Mouse (Mus musculus) midbrain, embryonic 16.5 days (tissue): ENCODE results near the gene Gdpd3. TPM values are rescaled to one million over a fixed set of nuclear protein-coding genes. Genes with fewer than 3 reads are reported as not detected.
A peak's percentile ranks its signal among the peaks of the same experiment; 100 is the strongest.

Experiments
- ATAC-seq: fragments of 200-750 bp; cut with Nextera tagmentation; 2 replicates; pipeline ENCODE4 v1.8.0; 2017; ENCODE audit warnings: moderate TSS enrichment
- H3K27ac ChIP-seq: fragments of 300-500 bp; sonication (generic); 2 replicates; pipeline ENCODE4 v1.5.1; 2014; ENCODE audit warnings: mild to moderate bottlenecking, low read length, mixed read lengths
- H3K27me3 ChIP-seq: fragments of 300-500 bp; sonication (generic); 2 replicates; pipeline ENCODE4 v1.6.1; 2014; ENCODE audit warnings: low read depth, low read length, mixed read lengths; ENCODE audit not compliant: control insufficient read depth, insufficient read depth
- H3K36me3 ChIP-seq: fragments of 300-500 bp; sonication (generic); 2 replicates; pipeline ENCODE4 v1.6.1; 2014; ENCODE audit warnings: mild to moderate bottlenecking, low read length, moderate library complexity, mixed read lengths; ENCODE audit not compliant: control insufficient read depth, insufficient read depth
- H3K4me1 ChIP-seq: fragments of 300-500 bp; sonication (generic); 2 replicates; pipeline ENCODE4 v1.6.1; 2014; ENCODE audit warnings: mild to moderate bottlenecking, low read length, mixed read lengths; ENCODE audit not compliant: control insufficient read depth, insufficient read depth
- H3K4me2 ChIP-seq: fragments of 300-500 bp; sonication (generic); 2 replicates; pipeline ENCODE4 v1.6.1; 2014; ENCODE audit warnings: mild to moderate bottlenecking, low read length, mixed read lengths
- H3K4me3 ChIP-seq: fragments of 300-500 bp; sonication (generic); 2 replicates; pipeline ENCODE4 v1.5.1; 2014; ENCODE audit warnings: low read depth, mild to moderate bottlenecking, low read length, moderate library complexity, mixed read lengths
- H3K9ac ChIP-seq: fragments of 300-500 bp; sonication (generic); 2 replicates; pipeline ENCODE4 v1.6.1; 2014; ENCODE audit warnings: low read depth, low read length, mixed read lengths
- H3K9me3 ChIP-seq: fragments of 300-500 bp; sonication (generic); replicated peaks from 2 replicates; pipeline ENCODE4 v1.6.1; 2014; ENCODE audit warnings: mild to moderate bottlenecking, low read length, mixed read lengths; ENCODE audit not compliant: control insufficient read depth, poor library complexity, severe bottlenecking
- WGBS: fragments of 180-500 bp; shearing (Covaris S2); extraction: QIAGEN DNeasy Blood & Tissue Kit; methylation state at CpG from one replicate; pipeline ENCODE4 v1.1.7; 2014; 5-methylcytosine and 5-hydroxymethylcytosine counted together
- polyA plus RNA-seq: library from polyadenylated mRNA; unstranded; fragments of >200 nt; fragmentation: Nextera tagmentation; extraction: Ambion mirVana; gene quantifications from 2 replicates; pipeline ENCODE4 v1.2.1, GENCODE M21; 2015

Gdpd3 gene
- polyA plus RNA-seq, 1 experiment from 2014 or later: 0.95 TPM

DNA sequence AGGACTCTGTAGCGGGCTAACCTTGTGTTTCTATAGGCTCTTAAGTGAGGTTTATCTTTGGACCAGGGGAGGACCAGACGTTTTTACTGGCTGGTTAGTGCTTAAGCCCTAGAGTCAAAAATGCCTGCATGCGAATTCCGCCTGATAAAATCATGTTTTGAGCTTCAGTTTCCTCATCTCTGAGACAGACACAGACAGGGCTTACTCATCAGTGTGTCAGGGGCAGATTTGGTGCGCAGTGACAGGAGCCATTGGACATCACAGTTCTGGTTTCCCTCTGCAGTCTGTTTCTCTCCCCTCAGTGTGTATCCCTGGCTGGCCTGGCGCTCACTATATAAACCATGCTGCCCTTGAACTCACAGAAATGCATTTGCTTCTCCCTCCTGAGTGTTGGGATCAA is 37.0 kb downstream of the Gdpd3 start:
- ATAC-seq: no peak
- Histone ChIP-seq H3K27me3 (no peaks in the 10 kb centered on the region), H3K36me3 (no peaks in the 10 kb centered on the region), H3K27ac (no peak overlapping the region), H3K4me3 (no peak overlapping the region), H3K9me3 (no peaks in the 10 kb centered on the region), H3K4me2 (no peak overlapping the region), H3K4me1 (peaks cover 20% of the 10 kb centered on the region), H3K9ac (no peak overlapping the region)
- 91% methylated on average over 6 of the region's 6 CpGs for WGBS

DNA sequence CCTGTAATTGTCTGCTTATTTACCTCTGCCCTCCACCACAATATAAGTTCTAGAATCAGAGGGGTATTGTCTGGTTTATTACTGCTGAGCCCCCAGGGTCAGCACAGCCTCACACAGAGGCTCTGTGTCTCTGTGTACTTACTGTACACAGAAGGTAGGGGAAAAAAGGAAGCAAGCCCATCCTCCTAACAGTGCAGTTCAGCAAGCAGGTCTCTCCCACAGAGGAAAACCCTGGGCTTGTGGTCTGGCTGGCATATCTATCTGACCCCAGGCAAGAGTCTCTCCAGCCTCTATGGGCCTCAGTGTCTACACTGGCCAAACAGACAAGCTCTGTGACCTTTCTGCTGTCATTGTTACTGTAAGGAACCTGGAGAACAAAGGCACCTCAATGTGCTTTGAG is 37.6 kb downstream of the Gdpd3 start:
- Histone ChIP-seq H3K4me1 (peaks cover 23% of the 10 kb centered on the region), H3K9me3 (no peaks in the 10 kb centered on the region), H3K4me2 (no peak overlapping the region), H3K27ac (no peak overlapping the region), H3K27me3 (no peaks in the 10 kb centered on the region), H3K9ac (peak overlapping the region; percentile 7; the same call in 1 of the 2 replicates), H3K36me3 (no peaks in the 10 kb centered on the region), H3K4me3 (no peak overlapping the region)
- no peak for ATAC-seq

DNA sequence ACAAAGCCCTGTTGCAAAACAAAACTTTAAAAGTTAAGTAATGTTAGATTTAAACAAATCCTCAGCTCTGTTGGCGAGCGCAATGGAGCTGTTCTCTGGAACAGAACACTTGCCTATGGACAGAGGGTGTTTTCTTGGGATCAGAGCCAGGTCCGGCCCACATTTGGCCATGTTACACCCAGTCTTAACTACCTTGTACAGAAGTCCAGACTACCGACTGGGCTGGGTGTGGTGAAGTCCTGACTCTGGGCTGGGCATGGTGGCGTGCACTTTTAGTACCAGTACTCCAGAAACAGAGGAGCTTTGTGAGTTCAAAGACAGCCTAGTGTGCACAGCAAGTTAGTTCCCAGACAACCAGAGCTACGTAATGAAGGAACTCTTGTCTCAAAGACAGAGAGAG is 40.8 kb downstream of the Gdpd3 start:
- WGBS: 91% methylated on average over 6 of the region's 6 CpGs
- no peak overlapping the region for H3K4me3 ChIP-seq

DNA sequence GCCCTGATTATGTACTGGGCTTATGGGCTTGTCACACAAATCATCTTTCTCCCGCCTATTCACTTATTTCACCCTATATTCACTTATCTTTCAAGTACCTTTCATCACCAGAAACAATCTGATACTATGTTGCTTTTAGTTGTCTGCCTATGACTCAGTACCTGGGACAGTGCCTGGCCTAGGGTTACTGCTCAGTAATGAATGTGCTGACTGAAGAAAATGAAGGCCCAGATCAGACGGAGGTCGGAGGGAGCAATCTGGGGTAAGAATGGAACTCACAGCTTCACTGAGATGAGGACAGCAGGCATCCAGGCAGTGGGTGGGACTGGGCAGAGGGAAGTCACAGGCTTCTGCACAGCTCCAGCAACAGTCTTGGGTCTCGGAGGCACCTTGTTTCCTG is 41.3 kb downstream of the Gdpd3 start:
- no peaks in the 10 kb centered on the region for H3K9me3 ChIP-seq
- H3K4me1 ChIP-seq: peaks cover 15% of the 10 kb centered on the region
- no peaks in the 10 kb centered on the region for H3K27me3 ChIP-seq
- H3K4me2 ChIP-seq: no peak overlapping the region
- H3K36me3 ChIP-seq: no peaks in the 10 kb centered on the region
- no peak overlapping the region for H3K4me3 ChIP-seq
- ATAC-seq: no peak
- no peak overlapping the region for H3K9ac ChIP-seq
- no peak overlapping the region for H3K27ac ChIP-seq
- 76% methylated on average over 4 of the region's 4 CpGs for WGBS

More for the DNA sequence above, 40.8 kb downstream of the Gdpd3 start:
- Histone ChIP-seq H3K9me3 (no peaks in the 10 kb centered on the region), H3K4me1 (peaks cover 15% of the 10 kb centered on the region), H3K36me3 (no peaks in the 10 kb centered on the region), H3K4me2 (no peak overlapping the region), H3K27ac (no peak overlapping the region), H3K27me3 (no peaks in the 10 kb centered on the region), H3K9ac (no peak overlapping the region)
- ATAC-seq: no peak

DNA sequence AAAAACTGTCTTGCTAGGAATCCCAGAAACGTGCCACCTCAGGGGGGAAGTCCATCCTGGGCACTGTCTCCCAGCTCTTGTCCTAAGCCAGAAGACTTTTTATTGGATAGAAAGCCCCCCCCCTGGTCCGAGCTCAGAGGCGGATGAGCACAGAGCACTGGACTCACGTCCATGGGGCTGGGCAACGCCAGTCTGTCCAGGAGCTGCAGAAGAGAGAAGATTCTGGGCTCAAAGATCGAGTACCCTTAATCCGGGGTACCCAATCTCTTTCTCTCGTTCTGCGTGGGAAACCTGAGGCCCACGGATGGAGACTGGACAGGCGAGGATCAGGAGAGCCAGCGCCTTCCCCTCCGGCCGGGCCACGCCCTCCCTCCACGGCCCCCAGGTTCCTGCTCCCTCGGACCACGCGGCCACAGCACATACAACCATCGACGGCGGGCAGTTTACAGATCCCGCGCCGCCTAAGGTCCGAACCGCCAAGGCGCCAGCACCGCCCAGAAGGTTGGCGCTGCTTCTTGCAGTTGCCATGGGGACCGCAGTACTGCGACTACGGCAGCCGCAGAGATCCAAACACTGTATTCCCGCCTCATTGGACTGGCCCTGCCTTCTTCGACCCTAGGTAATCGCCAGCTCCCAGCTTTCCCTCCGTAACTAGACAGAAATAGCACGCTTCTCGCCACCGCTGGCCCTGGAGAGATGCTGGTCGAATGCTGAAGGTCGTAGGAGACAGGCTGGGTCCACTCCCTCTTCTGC is 42.7 kb downstream of the Gdpd3 start:
- Histone ChIP-seq H3K27ac (peak overlapping the region; percentile 76), H3K9ac (peak overlapping the region; percentile 85), H3K4me2 (peak overlapping the region; percentile 89), H3K27me3 (no peaks in the 10 kb centered on the region), H3K4me1 (peaks cover 15% of the 10 kb centered on the region), H3K36me3 (no peaks in the 10 kb centered on the region), H3K4me3 (peak overlapping the region; percentile 82), H3K9me3 (no peaks in the 10 kb centered on the region)
- under 1% methylated on average over 40 of the region's 43 CpGs for WGBS
- ATAC-seq: peak; percentile 95

DNA sequence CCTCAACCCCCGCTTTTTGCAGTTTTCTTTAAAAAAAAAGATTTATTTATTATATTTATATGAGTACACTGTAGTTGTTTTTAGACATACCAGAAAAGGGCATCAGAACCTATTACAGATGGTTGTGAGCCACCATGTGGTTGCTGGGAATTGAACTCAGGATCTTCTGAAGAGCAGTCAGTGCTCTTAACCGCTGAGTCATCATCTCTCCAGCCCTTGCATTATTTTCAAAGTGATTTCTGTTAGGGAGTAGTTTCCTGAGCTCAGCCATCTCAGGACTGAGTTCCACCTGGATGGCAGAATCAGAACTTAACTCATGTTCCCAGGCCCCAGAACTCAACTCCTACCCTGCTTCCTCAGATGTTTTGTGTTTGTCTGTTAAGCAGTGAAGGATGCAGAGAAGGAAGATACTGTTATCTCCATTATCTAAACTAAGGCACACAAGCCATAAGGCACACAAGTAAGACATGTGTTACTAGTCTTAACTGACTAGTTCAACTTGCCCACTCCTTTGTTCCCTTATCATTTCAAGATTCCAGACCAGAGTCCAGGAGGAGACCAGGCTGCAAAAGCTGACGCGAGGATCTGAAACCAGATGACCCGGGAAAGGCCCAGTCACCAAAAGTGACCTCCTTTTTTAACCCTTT is 43.7 kb downstream of the Gdpd3 start:
- Histone ChIP-seq H3K36me3 (no peaks in the 10 kb centered on the region), H3K9ac (no peak overlapping the region), H3K4me3 (no peak overlapping the region; the same call in 1 of the 2 replicates), H3K9me3 (no peaks in the 10 kb centered on the region), H3K27me3 (no peaks in the 10 kb centered on the region), H3K4me2 (peak overlapping the region; percentile 89; the same call in 1 of the 2 replicates), H3K27ac (no peak overlapping the region), H3K4me1 (peaks cover 15% of the 10 kb centered on the region)
- ATAC-seq: no peak
- 76% methylated on average over 5 of the region's 5 CpGs for WGBS

DNA sequence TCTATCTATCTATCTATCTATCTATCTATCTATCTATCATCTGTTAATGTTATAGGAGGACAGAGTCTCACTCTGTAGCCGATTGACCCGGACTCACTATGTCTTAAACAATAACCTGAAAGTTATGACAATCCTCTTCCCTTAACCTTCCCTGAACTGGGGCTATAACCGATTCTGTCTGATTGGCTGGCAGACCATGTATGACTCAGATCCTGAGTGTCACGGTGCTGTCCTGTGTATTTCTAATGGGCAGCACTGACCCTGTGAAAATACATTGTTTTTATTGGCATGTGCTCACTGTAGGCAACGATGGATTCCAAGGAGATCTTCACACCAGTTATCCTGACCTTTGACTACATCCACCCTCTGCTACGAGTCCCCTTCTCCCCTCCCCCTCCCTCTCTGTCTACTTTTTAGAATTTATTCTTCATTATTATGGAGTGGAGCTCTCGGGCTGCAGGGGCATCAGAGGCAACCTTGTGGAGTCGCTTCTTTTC is 49.6 kb downstream of the Gdpd3 start:
- H3K4me2 ChIP-seq: no peak overlapping the region
- no peak for ATAC-seq
- H3K9ac ChIP-seq: no peak overlapping the region
- 50% methylated on average over 8 of the region's 8 CpGs for WGBS
- H3K9me3 ChIP-seq: no peaks in the 10 kb centered on the region
- no peak overlapping the region for H3K27ac ChIP-seq
- H3K4me3 ChIP-seq: no peak overlapping the region
- no peaks in the 10 kb centered on the region for H3K27me3 ChIP-seq
- no peaks in the 10 kb centered on the region for H3K4me1 ChIP-seq
- no peaks in the 10 kb centered on the region for H3K36me3 ChIP-seq

DNA sequence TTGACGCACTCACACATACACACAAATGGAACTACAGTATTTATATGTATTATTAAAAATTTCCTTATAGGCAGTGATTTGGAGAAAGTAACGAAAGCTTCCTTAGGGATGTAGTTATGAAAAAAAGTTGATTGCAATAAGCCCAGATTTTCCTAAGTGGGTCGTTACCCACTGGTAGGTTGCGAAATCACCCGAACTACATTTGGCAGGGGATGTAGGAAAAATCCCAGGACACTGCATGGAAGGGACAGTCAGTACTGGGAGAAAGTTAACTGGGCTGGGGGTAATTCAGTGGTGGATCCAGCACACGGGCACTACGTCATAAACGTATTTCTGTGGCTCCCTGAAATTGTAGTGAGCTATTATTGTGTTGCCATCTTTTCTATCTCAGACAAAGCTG is 50.4 kb downstream of the Gdpd3 start:
- Histone ChIP-seq H3K27me3 (no peaks in the 10 kb centered on the region), H3K4me1 (no peaks in the 10 kb centered on the region), H3K27ac (no peak overlapping the region), H3K9ac (no peak overlapping the region), H3K36me3 (no peaks in the 10 kb centered on the region), H3K4me3 (no peak overlapping the region), H3K4me2 (no peak overlapping the region), H3K9me3 (no peaks in the 10 kb centered on the region)
- 88% methylated on average over 8 of the region's 8 CpGs for WGBS
- no peak for ATAC-seq

DNA sequence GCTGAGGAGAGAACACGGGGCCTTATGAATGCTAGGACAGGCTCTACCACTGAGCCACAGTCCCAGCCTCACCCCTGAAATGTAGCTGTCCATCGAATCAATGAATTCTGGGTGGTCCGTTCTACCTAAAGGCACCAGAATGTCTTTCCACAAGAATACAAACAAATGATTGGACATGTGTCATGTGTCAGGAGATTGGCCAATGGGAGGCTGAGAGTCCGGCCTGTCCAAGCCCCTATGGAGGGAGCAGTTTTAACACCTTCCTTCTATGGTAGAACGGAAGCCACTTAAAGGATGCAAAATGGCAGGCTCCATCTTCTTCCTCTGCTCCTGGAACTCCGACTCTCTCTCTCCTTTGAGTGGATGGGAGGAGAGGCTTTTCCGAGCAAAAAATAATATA is 51.5 kb downstream of the Gdpd3 start:
- Histone ChIP-seq H3K4me3 (no peak overlapping the region), H3K27ac (no peak overlapping the region), H3K27me3 (no peaks in the 10 kb centered on the region), H3K9me3 (no peaks in the 10 kb centered on the region), H3K36me3 (no peaks in the 10 kb centered on the region), H3K4me1 (peaks cover 7% of the 10 kb centered on the region), H3K4me2 (no peak overlapping the region), H3K9ac (no peak overlapping the region)
- WGBS: 82% methylated on average over 7 of the region's 7 CpGs
- ATAC-seq: no peak
